Mouse (Mus musculus) liver, adult 2 months (tissue): ENCODE results near the gene Zbtb8os.

Source experiments
- CTCF ChIP-seq: fragments of 200-500 bp; IDR thresholded peaks from 2 replicates; pipeline ENCODE4 v1.5.1; 2011; ENCODE audit warnings: low read depth, low read length, control low read depth
- POLR2A ChIP-seq: fragments of 200-500 bp; IDR thresholded peaks from 2 replicates; pipeline ENCODE4 v1.6.1; 2011; ENCODE audit warnings: low read length, control low read depth; ENCODE audit not compliant: insufficient read depth; ENCODE audit errors: extremely low read depth

GRCm38 (mm10) chr4:129388404-129388803, 52.9 kb downstream of the Zbtb8os start:
- no peak for TF ChIP-seq CTCF
- no peak for TF ChIP-seq POLR2A
